Mouse (Mus musculus) neural tube, embryonic 11.5 days (tissue): ENCODE results near the gene Fam160a1. TPM values are rescaled to one million over a fixed set of nuclear protein-coding genes. Genes with fewer than 3 reads are reported as not detected.

ENCODE experiments used
- ATAC-seq: fragments of 200-750 bp; cut with Nextera tagmentation; 2 replicates; pipeline ENCODE4 v1.8.0; 2017; ENCODE audit warnings: moderate number of reproducible peaks, mild to moderate bottlenecking, moderate TSS enrichment, moderate library complexity; ENCODE audit not compliant: insufficient read depth, low FRiP score, low TSS enrichment
- DNase-seq: peaks from one replicate; pipeline ENCODE4 v3.0.0-alpha.2; 2015; ENCODE audit warnings: low spot score
- H3K27ac ChIP-seq: fragments of 300-500 bp; sonication (generic); 2 replicates; pipeline ENCODE4 v1.5.1; 2014; ENCODE audit warnings: low read depth, mild to moderate bottlenecking, low read length
- H3K27me3 ChIP-seq: fragments of 300-500 bp; sonication (generic); 2 replicates; pipeline ENCODE4 v1.6.1; 2014; ENCODE audit warnings: mild to moderate bottlenecking, low read length, mixed read lengths; ENCODE audit not compliant: control insufficient read depth, insufficient read depth
- H3K36me3 ChIP-seq: fragments of 300-500 bp; sonication (generic); 2 replicates; pipeline ENCODE4 v1.6.1; 2014; ENCODE audit warnings: mild to moderate bottlenecking, low read length, moderate library complexity, mixed read lengths; ENCODE audit not compliant: control insufficient read depth, insufficient read depth
- H3K4me1 ChIP-seq: fragments of 300-500 bp; sonication (generic); 2 replicates; pipeline ENCODE4 v1.6.1; 2014; ENCODE audit warnings: low read length, mixed read lengths; ENCODE audit not compliant: control insufficient read depth, insufficient read depth
- H3K4me2 ChIP-seq: fragments of 300-500 bp; sonication (generic); 2 replicates; pipeline ENCODE4 v1.6.1; 2014; ENCODE audit warnings: low read depth, mild to moderate bottlenecking, moderate library complexity
- H3K4me3 ChIP-seq: fragments of 300-500 bp; sonication (generic); 2 replicates; pipeline ENCODE4 v1.5.1; 2014; ENCODE audit warnings: low read depth, low read length
- H3K9ac ChIP-seq: fragments of 300-500 bp; sonication (generic); 2 replicates; pipeline ENCODE4 v1.6.1; 2014; ENCODE audit warnings: mild to moderate bottlenecking, low read length
- H3K9me3 ChIP-seq: fragments of 300-500 bp; sonication (generic); 2 replicates; pipeline ENCODE4 v1.6.1; 2016; ENCODE audit warnings: low read length; ENCODE audit not compliant: control insufficient read depth
- WGBS: fragments of 180-500 bp; shearing (Covaris S2); extraction: QIAGEN DNeasy Blood & Tissue Kit; methylation state at CpG from one replicate; pipeline ENCODE4 v1.1.7; 2014; 5-methylcytosine and 5-hydroxymethylcytosine counted together
- polyA plus RNA-seq: library from polyadenylated mRNA; unstranded; fragments of >200 nt; fragmentation: Nextera tagmentation; extraction: Ambion mirVana; gene quantifications from 2 replicates; pipeline ENCODE4 v1.2.1, GENCODE M21; 2014

Fam160a1 gene
- polyA plus RNA-seq, 1 experiment from 2014 or later, result 0.84 TPM

DNA sequence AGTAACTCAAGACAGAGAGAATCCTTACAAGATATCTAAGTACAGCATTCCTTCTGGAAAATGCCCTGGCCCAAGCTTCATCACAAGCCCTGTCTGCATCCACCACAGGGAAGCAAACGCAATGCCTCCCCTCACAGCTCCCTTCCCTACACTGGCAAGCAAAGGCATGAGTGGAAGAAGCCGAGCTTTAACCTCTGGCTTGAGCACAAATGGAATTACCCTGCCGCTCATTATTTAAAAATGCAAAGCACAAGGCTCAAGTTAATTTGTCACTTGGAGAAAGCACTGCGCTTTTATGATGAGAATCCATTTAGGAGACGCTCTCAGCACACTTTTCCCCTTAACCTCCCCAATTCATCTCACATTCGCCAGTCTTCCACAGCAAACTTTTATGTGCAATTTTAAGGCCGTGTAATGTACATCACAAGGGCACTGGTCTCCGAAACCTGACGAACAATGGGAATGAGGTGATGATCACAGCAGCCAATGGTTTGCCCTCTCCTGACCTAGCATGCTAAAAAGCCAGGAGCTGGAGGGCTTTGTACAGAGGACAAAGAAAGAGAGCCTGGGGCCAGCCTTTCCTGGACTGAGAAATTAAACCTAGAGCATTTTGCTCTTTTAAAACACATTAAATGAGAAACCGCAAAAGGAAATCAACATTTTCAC is 15.5 kb upstream of the Fam160a1 start:
- WGBS, result 47% methylated on average over 10 of the region's 10 CpGs
- no peaks in the 10 kb centered on the region for H3K9me3 ChIP-seq
- no peaks in the 10 kb centered on the region for H3K27me3 ChIP-seq
- H3K9ac ChIP-seq, result no peak overlapping the region
- no peak overlapping the region for H3K27ac ChIP-seq
- no peaks in the 10 kb centered on the region for H3K36me3 ChIP-seq
- ATAC-seq, result no peak
- no peak overlapping the region for H3K4me2 ChIP-seq
- no peak overlapping the region for H3K4me3 ChIP-seq
- H3K4me1 ChIP-seq, result peaks cover 3% of the 10 kb centered on the region; the same call in 1 of the 2 replicates
- DNase-seq, result peak; percentile 31

DNA sequence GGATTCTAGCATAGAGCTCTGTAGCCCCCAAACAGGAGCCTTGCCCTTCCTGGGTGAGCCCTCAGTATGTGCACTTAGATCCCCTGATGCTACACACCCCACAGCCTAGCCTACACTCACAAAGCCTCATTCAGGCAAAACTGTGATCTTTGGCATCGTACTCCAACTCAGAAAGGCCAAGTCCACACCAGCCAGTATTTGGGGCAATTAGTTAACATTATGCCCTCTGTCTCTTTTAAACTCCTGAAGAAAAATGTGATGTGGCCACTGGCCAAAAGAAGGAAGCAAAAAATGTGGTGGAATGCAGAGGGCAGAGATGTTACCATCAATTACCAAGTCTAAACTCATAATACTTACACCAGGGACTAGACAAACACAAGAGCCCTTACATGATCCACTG is 14.7 kb upstream of the Fam160a1 start:
- no peak for DNase-seq
- Histone ChIP-seq H3K27ac (no peak overlapping the region), H3K27me3 (no peaks in the 10 kb centered on the region), H3K36me3 (no peaks in the 10 kb centered on the region), H3K4me3 (no peak overlapping the region), H3K4me2 (no peak overlapping the region), H3K9me3 (no peaks in the 10 kb centered on the region), H3K9ac (no peak overlapping the region), H3K4me1 (peaks cover 6% of the 10 kb centered on the region; the same call in 1 of the 2 replicates)
- ATAC-seq, result no peak
- 77% methylated on average over 1 of the region's 1 CpGs for WGBS

DNA sequence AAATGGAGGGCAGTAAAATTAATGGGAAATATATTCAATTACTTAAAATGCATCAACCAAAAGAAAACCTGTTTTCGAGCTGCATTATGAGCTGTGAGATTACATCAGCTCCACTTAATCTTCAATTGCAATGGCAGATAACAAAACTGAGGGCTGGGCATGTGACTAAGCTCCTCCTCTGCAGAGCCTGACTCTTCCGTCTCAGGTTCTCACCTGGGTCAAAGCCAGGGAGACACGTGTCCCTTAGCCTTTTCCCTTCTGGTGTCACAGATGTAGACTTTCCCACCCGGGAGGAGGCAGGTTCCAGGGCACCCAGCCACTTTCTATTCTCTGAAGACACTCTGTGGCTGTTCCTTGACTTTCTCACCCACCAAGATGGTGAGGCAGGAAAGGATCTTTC is 12.0 kb upstream of the Fam160a1 start:
- Histone ChIP-seq H3K4me1 (peaks cover 6% of the 10 kb centered on the region; the same call in 1 of the 2 replicates), H3K27me3 (no peaks in the 10 kb centered on the region), H3K27ac (no peak overlapping the region), H3K4me3 (no peak overlapping the region), H3K9me3 (no peaks in the 10 kb centered on the region), H3K9ac (no peak overlapping the region), H3K4me2 (no peak overlapping the region), H3K36me3 (no peaks in the 10 kb centered on the region)
- DNase-seq, result no peak
- ATAC-seq, result no peak
- 80% methylated on average over 4 of the region's 4 CpGs for WGBS

DNA sequence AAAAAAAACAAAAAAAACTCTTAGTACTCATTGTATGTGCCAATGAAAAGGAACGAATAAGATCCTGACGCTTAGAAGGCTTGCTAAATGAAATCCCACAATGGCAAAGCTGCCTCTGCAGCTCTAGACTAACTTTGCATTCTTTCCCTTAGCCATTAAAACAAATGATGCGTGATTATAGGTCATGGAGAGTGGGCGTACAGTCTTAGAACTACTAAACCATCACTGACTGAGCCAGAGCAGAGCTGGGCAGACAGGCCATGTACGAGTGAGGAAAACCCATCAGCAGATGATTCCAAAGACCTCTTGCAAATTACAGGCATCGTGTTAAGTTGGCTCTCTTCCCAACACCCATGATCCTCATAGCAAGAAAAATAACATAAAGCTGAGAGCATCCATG is 10.7 kb upstream of the Fam160a1 start:
- H3K4me1 ChIP-seq, result peaks cover 6% of the 10 kb centered on the region; the same call in 1 of the 2 replicates
- no peak overlapping the region for H3K4me3 ChIP-seq
- ATAC-seq, result no peak

DNA sequence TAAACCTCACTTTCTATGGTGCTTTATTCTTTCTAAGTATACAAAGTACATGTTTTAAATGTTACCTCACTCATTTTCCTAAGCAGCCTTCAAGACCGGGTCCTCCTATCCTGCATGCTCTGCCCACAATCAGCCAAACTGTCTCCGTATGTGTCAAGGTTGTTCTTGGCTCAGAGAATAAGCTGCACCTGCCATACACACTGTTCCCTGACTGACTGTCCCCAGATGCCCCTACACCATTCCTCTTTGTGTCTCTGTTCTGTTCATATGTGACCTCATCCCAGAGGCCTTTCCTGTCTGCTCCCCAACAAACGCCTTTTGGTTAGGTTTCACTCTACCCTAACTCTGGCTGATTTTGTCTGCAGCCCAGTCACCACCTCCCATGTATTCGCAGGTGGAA is 10.2 kb upstream of the Fam160a1 start:
- H3K4me3 ChIP-seq, result no peak overlapping the region
- H3K4me2 ChIP-seq, result no peak overlapping the region
- ATAC-seq (no peak), DNase-seq (no peak)
- no peaks in the 10 kb centered on the region for H3K27me3 ChIP-seq
- WGBS, result 76% methylated on average over 4 of the region's 4 CpGs
- 0 out of 2 replicates have a peak, but pooled peaks cover 3% of the 10 kb centered on the region for H3K4me1 ChIP-seq
- no peak overlapping the region for H3K27ac ChIP-seq
- no peaks in the 10 kb centered on the region for H3K9me3 ChIP-seq
- H3K9ac ChIP-seq, result no peak overlapping the region
- no peaks in the 10 kb centered on the region for H3K36me3 ChIP-seq

More for the DNA sequence above, 10.7 kb upstream of the Fam160a1 start:
- Histone ChIP-seq H3K9me3 (no peaks in the 10 kb centered on the region), H3K9ac (no peak overlapping the region), H3K4me2 (no peak overlapping the region), H3K36me3 (no peaks in the 10 kb centered on the region), H3K27ac (no peak overlapping the region), H3K27me3 (no peaks in the 10 kb centered on the region)
- DNase-seq, result no peak
- 59% methylated on average over 6 of the region's 6 CpGs for WGBS

DNA sequence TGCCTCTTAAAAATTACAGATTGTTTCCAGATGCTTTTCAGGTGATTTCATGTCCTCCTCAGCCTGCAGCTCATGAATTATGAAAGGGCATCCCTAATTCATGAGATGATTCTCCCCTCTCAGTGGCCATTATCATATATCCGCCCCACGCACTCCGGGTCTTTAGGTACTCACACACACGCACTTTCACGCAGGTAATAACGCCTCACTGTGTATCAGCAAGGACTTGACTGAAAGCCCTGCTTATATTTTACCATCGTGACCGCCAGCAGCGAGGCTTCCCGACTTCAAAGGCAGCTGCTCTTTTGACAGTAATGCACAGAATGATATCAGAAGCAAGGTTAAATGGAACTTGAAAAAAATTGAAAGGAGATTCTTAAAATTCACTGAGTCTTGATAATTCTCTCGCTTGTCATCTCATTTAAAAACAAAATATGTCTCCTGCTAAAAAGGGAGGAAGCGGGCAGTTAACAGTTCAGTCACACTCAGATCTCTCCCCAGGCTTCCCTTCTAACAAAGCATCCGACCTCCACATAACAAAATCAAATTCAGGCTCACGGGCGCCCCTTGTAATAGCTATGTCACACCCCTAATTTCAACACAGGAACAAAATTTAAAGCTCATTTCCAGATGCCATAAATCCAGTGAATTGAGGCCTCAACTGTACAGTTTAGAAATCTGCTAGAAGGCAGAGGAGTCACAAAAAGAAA is 3.9 kb upstream of the Fam160a1 start:
- Histone ChIP-seq H3K4me3 (no peak overlapping the region), H3K27ac (no peak overlapping the region), H3K9ac (no peak overlapping the region), H3K36me3 (no peaks in the 10 kb centered on the region), H3K4me2 (no peak overlapping the region), H3K4me1 (no peaks in the 10 kb centered on the region), H3K9me3 (no peaks in the 10 kb centered on the region), H3K27me3 (no peaks in the 10 kb centered on the region)
- WGBS, result 82% methylated on average over 15 of the region's 15 CpGs
- ATAC-seq (no peak), DNase-seq (no peak)

DNA sequence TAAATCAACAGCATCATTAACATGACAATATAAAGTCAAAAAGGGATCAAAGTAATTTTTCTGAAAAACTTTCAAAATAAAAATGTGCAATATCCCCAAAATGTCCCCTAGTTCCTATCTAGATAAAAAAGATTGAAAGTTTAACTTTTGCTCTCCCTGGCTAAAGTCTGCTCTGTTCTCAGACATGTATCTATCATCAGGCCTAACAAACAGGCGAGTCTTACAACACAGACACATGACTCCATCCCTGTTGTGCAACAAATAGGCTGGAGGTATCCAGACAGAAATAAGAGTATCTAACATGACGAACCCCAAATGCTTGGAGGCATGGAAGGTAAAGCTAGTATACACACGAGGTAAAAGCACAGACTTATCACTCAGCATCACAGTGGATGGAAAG is 2.2 kb upstream of the Fam160a1 start:
- no peaks in the 10 kb centered on the region for H3K4me1 ChIP-seq
- no peaks in the 10 kb centered on the region for H3K36me3 ChIP-seq
- no peaks in the 10 kb centered on the region for H3K9me3 ChIP-seq
- no peak for ATAC-seq
- WGBS, result 80% methylated on average over 3 of the region's 3 CpGs
- H3K9ac ChIP-seq, result no peak overlapping the region
- DNase-seq, result no peak
- no peak overlapping the region for H3K4me3 ChIP-seq
- H3K27ac ChIP-seq, result no peak overlapping the region
- no peak overlapping the region for H3K4me2 ChIP-seq
- H3K27me3 ChIP-seq, result no peaks in the 10 kb centered on the region

DNA sequence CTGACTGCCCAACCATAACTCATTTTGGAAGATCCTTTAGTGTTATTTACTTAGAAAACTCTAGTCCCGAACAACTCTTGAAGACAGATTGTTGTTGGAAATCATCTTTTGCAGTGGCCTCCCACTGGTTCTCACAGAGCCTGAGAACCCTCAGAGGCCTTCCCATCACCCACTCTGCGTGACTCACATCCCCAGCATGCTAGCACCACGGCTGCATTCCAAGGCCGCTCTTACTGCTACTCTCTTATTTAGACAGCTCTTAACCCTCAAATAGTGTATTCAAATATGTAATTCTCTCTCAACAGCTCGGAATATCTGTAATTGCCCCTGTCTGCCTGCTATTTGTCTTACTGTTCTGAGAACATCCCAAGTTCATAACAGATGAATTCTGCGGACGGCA is 2.9 kb downstream of the Fam160a1 start:
- Histone ChIP-seq H3K27me3 (no peaks in the 10 kb centered on the region), H3K4me1 (no peaks in the 10 kb centered on the region), H3K9ac (no peak overlapping the region), H3K27ac (no peak overlapping the region), H3K4me2 (no peak overlapping the region), H3K9me3 (no peaks in the 10 kb centered on the region), H3K36me3 (no peaks in the 10 kb centered on the region), H3K4me3 (no peak overlapping the region)
- ATAC-seq (no peak), DNase-seq (no peak)
- 65% methylated on average over 7 of the region's 7 CpGs for WGBS
